Mouse (Mus musculus): ENCODE data around the gene Morn5.

The Morn5 gene

GRCm38 (mm10) chr2:36048748-36049566 lies at the start of gene Morn5, which contains the start of gene Ndufa8:
Morn5 (plus strand) TSS chr2:36049458.
Ndufa8 (minus strand) TSS chr2:36049406.
- peak; percentile 97 for DNase-seq (ENCODE audit: low spot score)

DNA sequence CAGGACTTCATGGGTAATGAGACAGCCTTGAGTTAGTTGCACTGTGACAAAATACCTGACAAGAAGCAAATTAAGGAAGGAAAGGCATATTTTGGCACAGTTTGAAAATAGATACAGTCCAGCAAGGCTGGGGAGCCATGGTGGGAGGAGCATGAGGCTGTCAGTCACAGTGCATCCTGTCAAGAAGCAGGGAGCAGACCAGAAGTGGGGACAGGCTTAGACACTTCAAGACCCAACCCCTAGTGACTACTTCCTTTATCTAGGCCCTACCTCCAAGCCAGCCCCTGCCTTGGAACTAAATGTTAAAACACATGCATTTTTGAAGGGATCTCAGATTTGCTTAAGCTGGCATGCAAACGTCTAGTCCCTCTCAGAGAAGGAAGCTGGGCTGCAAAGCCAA lies 48.9 kb upstream of the Morn5 start:
- no peak for DNase-seq (ENCODE audit: low spot score)

- DNase-seq (ENCODE audit: low spot score): no peak
Measured at GRCm38 (mm10) chr2:36002188-36002587, 47.1 kb upstream of the Morn5 start.

GRCm38 (mm10) chr2:36008071-36008470 lies 41.2 kb upstream of the Morn5 start:
- no peak for DNase-seq (ENCODE audit: low spot score)

- peak; percentile 36 for DNase-seq (ENCODE audit: low spot score)
Measured at GRCm38 (mm10) chr2:36009386-36009785, 39.9 kb upstream of the Morn5 start.

DNA sequence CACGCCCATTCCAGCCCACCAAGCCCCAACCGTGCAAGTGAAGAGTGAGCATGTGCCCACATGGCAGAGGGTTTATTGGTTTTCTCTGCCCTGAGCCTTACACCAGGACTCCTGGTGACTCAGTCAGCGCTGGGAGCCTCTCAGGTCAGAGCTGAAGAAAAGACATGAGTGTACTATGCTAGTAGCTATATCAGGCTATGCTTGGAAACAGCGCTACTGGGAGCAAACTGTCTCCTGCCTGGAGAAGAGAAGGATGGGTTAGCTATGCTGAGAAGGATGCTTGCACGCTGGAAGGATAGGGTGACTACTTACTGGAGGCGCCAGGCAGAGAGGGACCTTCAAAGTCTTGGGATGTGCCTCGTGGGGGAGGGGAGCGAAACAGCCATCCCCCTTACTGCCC lies 38.7 kb upstream of the Morn5 start:
- DNase-seq (ENCODE audit: low spot score): no peak

DNA sequence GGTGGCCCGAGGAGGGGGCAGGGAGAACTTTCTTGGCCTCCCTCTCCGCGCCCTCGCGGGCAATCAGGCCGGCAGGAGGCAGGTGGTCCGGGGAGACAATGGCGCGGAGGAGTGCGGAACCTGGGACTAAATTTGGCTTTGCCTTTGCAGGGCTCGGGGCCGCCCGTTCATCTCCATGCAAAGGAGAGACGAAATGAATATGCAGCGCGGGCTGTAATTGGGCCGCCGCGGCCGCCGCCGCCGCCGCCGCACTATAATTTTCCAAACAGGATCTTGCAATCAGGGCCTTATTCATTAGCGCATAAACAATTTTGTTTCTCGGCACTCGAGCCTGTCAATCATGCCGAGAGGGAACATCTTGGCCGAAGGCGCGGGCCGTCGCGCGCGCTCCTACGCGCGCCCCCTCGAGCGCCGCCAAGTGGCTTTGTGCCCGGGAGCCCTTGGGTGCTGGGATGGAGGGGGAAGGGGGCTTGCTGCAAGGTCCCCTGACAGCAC lies 37.9 kb upstream of the Morn5 start:
- no peak for DNase-seq (ENCODE audit: low spot score)

GRCm38 (mm10) chr2:36013010-36013409 lies 36.2 kb upstream of the Morn5 start:
- no peak for DNase-seq (ENCODE audit: low spot score)

- DNase-seq (ENCODE audit: low spot score): peak; percentile 53
Measured at GRCm38 (mm10) chr2:36021385-36022159, 27.7 kb upstream of the Morn5 start.

GRCm38 (mm10) chr2:36023291-36023690 lies 26.0 kb upstream of the Morn5 start:
- no peak for DNase-seq (ENCODE audit: low spot score)

DNA sequence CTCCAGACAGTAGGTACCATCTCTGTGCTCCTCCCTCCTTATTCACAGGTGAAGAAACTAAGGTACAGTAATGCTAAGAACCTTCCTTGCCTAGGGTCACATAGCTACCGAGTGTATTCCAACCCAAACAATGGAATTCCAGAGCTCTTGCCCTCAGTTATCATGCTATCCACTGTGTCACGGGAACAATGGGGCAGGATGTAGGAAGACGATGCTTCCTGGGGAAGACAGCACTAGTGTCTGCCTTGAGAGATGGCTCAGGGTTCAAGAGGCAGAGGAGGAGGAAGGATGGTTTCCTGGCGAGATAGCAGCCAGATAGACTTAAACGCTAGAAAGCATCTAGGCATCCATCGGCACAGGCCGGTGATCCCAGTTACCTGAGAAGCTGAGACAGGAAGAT lies 16.4 kb upstream of the Morn5 start:
- DNase-seq (ENCODE audit: low spot score): no peak

- no peak for DNase-seq (ENCODE audit: low spot score)
Measured at GRCm38 (mm10) chr2:36033966-36034365, 15.3 kb upstream of the Morn5 start.

GRCm38 (mm10) chr2:36034898-36035297 lies 14.4 kb upstream of the Morn5 start:
- no peak for DNase-seq (ENCODE audit: low spot score)

DNA sequence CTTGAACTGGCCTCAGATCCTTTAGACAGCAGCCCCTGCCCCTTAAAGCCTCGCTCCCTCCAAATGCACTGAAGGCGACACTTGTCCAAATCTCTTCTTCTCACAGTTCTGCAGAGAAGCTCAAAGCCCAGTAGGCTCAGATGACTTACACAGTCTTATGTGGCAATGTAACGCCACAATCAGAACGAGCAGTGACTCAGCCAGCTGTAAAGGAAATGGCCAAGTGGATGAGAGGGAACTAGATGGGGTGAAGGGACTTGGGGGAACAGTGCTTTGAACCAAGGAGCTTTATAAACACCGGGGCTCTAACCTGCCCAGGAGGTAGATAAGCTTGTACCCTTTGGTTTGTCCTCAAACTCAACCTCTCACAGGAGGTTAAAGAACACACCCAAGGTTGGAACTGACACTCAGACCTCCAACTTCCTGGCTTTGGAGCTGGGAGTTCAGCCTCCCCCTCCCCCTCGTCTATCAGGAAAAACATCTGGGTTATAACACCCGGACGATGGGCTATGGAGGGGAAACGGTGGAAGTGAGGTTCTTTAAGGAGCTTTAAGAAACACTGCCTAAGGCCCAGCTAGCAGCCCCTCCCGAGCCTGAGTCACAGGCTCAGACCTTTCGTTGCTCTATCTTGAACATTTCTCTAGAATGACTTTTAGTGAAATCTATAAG lies 13.7 kb upstream of the Morn5 start:
- DNase-seq (ENCODE audit: low spot score): no peak

GRCm38 (mm10) chr2:36039297-36039985 lies 9.8 kb upstream of the Morn5 start:
- DNase-seq (ENCODE audit: low spot score): no peak

DNA sequence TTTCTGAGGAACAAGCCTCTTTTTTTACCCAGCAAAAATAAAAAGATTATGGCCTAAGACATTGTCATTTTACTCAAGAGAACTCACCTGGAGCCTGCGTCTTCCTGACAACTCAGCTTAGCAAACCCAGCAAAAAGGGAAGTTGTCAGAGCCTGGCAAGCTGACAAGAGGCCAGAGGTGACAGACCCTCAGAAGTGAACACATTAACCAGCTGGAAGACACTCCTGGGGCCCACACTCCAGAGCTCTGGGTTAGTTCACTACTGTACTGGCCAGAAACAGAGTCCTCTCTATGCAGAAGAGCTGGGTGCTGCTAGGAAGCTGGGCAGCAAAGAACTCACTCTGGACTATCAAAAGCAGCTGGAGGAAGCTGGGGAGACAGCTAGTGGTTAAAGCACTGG lies 8.4 kb upstream of the Morn5 start:
- no peak for DNase-seq (ENCODE audit: low spot score)

- no peak for DNase-seq (ENCODE audit: low spot score)
Measured at GRCm38 (mm10) chr2:36048164-36048563, 1.1 kb upstream of the Morn5 start.

GRCm38 (mm10) chr2:36049567-36049954 lies 303 bp downstream of the Morn5 start:
- DNase-seq (ENCODE audit: low spot score): no peak

- no peak for DNase-seq (ENCODE audit: low spot score)
Measured at GRCm38 (mm10) chr2:36053249-36053648, 4.0 kb downstream of the Morn5 start.

DNA sequence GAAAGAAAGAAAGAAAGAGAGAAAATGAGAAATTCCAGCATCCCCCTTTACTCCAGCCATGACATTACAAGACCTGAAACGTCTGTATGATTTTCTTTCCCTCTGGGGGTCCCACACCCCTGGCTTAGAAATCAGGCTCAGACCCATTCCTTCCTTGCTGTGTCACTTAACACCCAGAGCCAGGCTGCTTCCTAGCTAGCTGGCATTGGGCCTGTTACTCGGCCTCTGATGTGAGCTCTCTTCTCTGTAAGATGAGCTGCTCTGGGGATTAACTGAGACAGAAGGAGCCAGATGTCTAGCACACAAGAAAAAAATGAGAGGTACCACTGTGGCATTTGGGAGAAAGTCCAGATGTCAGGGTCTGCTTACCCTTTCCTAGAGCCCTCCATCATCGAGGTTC lies 7.0 kb downstream of the Morn5 start:
- DNase-seq (ENCODE audit: low spot score): no peak

GRCm38 (mm10) chr2:36061409-36061808 lies 12.2 kb downstream of the Morn5 start:
- no peak for DNase-seq (ENCODE audit: low spot score)

DNA sequence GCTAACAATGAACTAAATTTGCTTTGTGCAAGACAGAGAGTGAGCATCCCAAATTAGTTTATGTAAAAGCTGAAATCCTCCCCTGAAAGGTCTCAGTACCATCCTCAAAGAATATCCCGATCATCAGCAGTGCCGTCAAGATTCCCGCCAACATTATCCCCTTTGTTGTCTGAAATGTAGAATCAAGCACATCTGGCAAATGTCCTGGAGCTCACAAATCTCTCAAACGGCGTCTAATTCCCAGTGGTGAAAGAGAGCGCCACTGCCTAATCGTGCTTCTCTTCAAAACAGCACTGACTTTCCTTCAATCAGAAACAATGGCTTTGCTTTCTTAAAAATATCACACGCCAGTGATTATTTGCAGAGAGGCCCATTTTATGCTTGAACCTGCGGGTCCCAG lies 17.9 kb downstream of the Morn5 start:
- no peak for DNase-seq (ENCODE audit: low spot score)
